21 mouse cellular contexts compared by ENCODE assay signal in genomic region chr7:68287582-68287981, GRCm38 (mm10). TPM values are rescaled to one million over a fixed set of nuclear protein-coding genes. Genes with fewer than 3 reads are reported as not detected.
DNase-seq lines count a peak whose midpoint lies in the region; ATAC-seq and TF ChIP-seq lines count a peak whose summit lies in the region.
"Had no signal": no experiment of that assay in that cellular context is flagged by ENCODE, and none has a peak within 500 bp of the region (broad histone marks: within the 10 kb centered on the region; RNA-seq: fewer than 3 reads in every experiment).

No protein-coding gene starts in this region.

- H3K27me3 ChIP-seq in spleen, adult 2 months (ENCODE audit: control insufficient read depth, insufficient read depth, low read length) = no peaks in the 10 kb centered on the region
- no peaks in the 10 kb centered on the region for H3K27me3 ChIP-seq in hindbrain, embryonic 11.5 days (ENCODE audit: control insufficient read depth, insufficient read depth, low read length)
- H3K27me3 ChIP-seq: forebrain, embryonic 15.5 days; hindbrain, embryonic 12.5 days had no signal

- H3K27ac ChIP-seq in spleen, adult 2 months (ENCODE audit: insufficient read depth, low read length) = peak overlapping the region; percentile 91
- H3K27ac ChIP-seq in hindbrain, embryonic 11.5 days (ENCODE audit: low read depth, low read length) = no peak overlapping the region
- H3K27ac ChIP-seq: forebrain, embryonic 15.5 days; heart, embryonic 13.5 days; hindbrain, embryonic 12.5 days had no signal

- no peak overlapping the region for H3K9ac ChIP-seq in hindbrain, embryonic 11.5 days (ENCODE audit: low read depth, low read length)
- H3K9ac ChIP-seq: forebrain, embryonic 15.5 days; heart, embryonic 13.5 days; hindbrain, embryonic 12.5 days had no signal

- 29% methylated on average over 2 of the region's 2 CpGs for WGBS in spleen, adult 2 months
- 80% methylated on average over 2 of the region's 2 CpGs for WGBS in hindbrain, embryonic 11.5 days

- no peak for TF ChIP-seq POLR2A in spleen, adult 2 months (IDR thresholded peaks at IDR 0.05; ENCODE audit: low read depth, low read length)

- H3K4me2 ChIP-seq in hindbrain, embryonic 11.5 days (replicated peaks; ENCODE audit: low read depth, low read length) = no peak overlapping the region
- H3K4me2 ChIP-seq: forebrain, embryonic 15.5 days; heart, embryonic 13.5 days; hindbrain, embryonic 12.5 days had no signal

- H3K9me3 ChIP-seq in hindbrain, embryonic 11.5 days (ENCODE audit: control insufficient read depth, low read length) = no peaks in the 10 kb centered on the region
- H3K9me3 ChIP-seq: forebrain, embryonic 15.5 days; heart, embryonic 13.5 days; hindbrain, embryonic 12.5 days had no signal

- peaks cover 44% of the 10 kb centered on the region for H3K4me1 ChIP-seq in spleen, adult 2 months (ENCODE audit: control insufficient read depth, insufficient read depth, insufficient read length)
- H3K4me1 ChIP-seq in hindbrain, embryonic 11.5 days (replicated peaks; ENCODE audit: control insufficient read depth, insufficient read depth, low read length) = no peaks in the 10 kb centered on the region
- H3K4me1 ChIP-seq: forebrain, embryonic 15.5 days; hindbrain, embryonic 12.5 days had no signal

- H3K4me3 ChIP-seq in spleen, adult 2 months (ENCODE audit: extremely low read depth, insufficient read depth, insufficient read length) = no peak overlapping the region; the same call in 1 of the 2 replicates
- H3K4me3 ChIP-seq in hindbrain, embryonic 11.5 days (ENCODE audit: low read depth, low read length) = no peak overlapping the region
- H3K4me3 ChIP-seq: forebrain, embryonic 15.5 days; heart, embryonic 13.5 days; hindbrain, embryonic 12.5 days had no signal

- no peak for ATAC-seq in hindbrain, embryonic 11.5 days (ENCODE audit: low FRiP score)
- ATAC-seq: forebrain, embryonic 15.5 days; hindbrain, embryonic 16.5 days had no signal

- no peak for TF ChIP-seq CTCF in spleen, adult 2 months (IDR thresholded peaks at IDR 0.05; ENCODE audit: extremely low read depth, insufficient read depth, insufficient read length, insufficient replicate concordance)

- DNase-seq in spleen, adult 2 months (ENCODE audit: low read depth in 1 of 2, low spot score in 2 of 2) = no peak
- no peak for DNase-seq in spleen, postnatal 36 days (ENCODE audit: low spot score in 2 of 2)
- DNase-seq in A20 (ENCODE audit: low read depth, low spot score) = peak; percentile 73
- DNase-seq in CD4-positive helper T cell, adult 2 months (ENCODE audit: low read depth, low spot score) = peak; percentile 44
- peak; percentile 82 for DNase-seq in induced T-regulatory cell, adult 2 months (ENCODE audit: low read depth)
- no peak for DNase-seq in hindbrain, embryonic 11.5 days (ENCODE audit: low spot score)
- DNase-seq in c-Kit-positive CD71-positive TER-119-positive erythroid progenitor cells, embryonic 14.5 days (ENCODE audit: low spot score) = no peak
- DNase-seq in cerebellum, adult 11 months = no peak
- DNase-seq: adrenal gland, adult 8-10 months; cerebellum, adult 18-20 months; cerebellum, postnatal 10 days; gastrocnemius, postnatal 36 days; heart, adult 11 months; heart, postnatal 36 days had no signal

- H3K36me3 ChIP-seq in spleen, adult 2 months (ENCODE audit: control insufficient read depth, insufficient read depth, low read length) = peaks cover 1% of the 10 kb centered on the region
- no peaks in the 10 kb centered on the region for H3K36me3 ChIP-seq in hindbrain, embryonic 11.5 days (ENCODE audit: control insufficient read depth, insufficient read depth, low read length)
- H3K36me3 ChIP-seq: forebrain, embryonic 15.5 days; G1E; heart, embryonic 13.5 days; hindbrain, embryonic 12.5 days had no signal

RNA-seq across cellular contexts. Expression of gene Fam169b, which starts 13.9 kb away (rescaled TPM):
- polyA plus RNA-seq in spleen, adult 2 months (2012; rRNA removed) = 27.9 and 29.2 TPM in 2 replicates
- polyA plus RNA-seq in hindbrain, embryonic 11.5 days (2014; fragmentation: Nextera tagmentation; extraction: Ambion mirVana) = 0.21 and 0.36 TPM in 2 replicates
- polyA plus RNA-seq: forebrain, embryonic 15.5 days; G1E; hindbrain, embryonic 16.5 days had no signal

RNA-seq across cellular contexts. Expression of gene Pgpep1l, which starts 23.5 kb away (rescaled TPM):
- 0.36 and 0.53 TPM in 2 replicates for polyA plus RNA-seq in spleen, adult 2 months (2012; rRNA removed)
- polyA plus RNA-seq in hindbrain, embryonic 11.5 days (2014; fragmentation: Nextera tagmentation; extraction: Ambion mirVana) = not detected in 2 replicates
- polyA plus RNA-seq: embryonic facial prominence, embryonic 11.5 days; forebrain, embryonic 11.5 days; forebrain, embryonic 15.5 days; heart, embryonic 13.5 days; hindbrain, embryonic 12.5 days; hindbrain, embryonic 16.5 days had no signal

Comparison
In these comparisons a context has a peak if more than half of its experiments do, and no peak if none do; other contexts are left out.
1. DNase-seq: peak in A20 (single experiment), CD4-positive helper T cell, adult 2 months (single experiment) and induced T-regulatory cell, adult 2 months (single experiment); none in spleen, adult 2 months (0 of 2), spleen, postnatal 36 days (0 of 2), hindbrain, embryonic 11.5 days (single experiment), c-Kit-positive CD71-positive TER-119-positive erythroid progenitor cells, embryonic 14.5 days (single experiment) and cerebellum, adult 11 months (single experiment).
2. RNA of gene Fam169b, which starts 13.9 kb away (polyA plus RNA-seq): 27.9 to 29.2 TPM in spleen, adult 2 months; 0.21 to 0.36 TPM in hindbrain, embryonic 11.5 days; every median in the first group is over 10 times any median in the second.